Mouse (Mus musculus): ENCODE measurements around the gene 2610028H24Rik.
A peak's percentile ranks its signal among the peaks of the same experiment; 100 is the strongest.

The 2610028H24Rik gene

DNA sequence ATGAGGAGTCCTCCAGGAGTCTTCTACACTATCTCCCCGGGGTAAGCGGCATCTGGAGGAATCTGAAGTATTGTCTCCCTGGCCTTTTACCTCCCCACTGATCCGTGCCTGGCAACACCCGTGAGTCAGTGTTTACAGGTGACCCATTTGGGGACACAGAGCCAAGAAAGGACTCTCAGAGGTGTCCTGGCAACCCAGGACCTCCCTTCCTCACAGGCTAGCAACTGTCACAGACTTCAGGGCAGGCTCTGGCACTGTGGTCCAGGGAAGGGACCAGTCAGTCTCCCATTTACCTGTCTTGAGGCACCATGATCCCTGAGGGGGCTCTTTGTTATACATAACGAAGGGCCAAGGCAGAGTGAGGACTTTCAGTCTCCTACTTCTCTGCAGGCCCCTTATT lies at the start of gene 2610028H24Rik:
Gene 2610028H24Rik, plus strand, starts transcription at position 231 of the 400 bp plus-strand sequence.
- DNase-seq (ENCODE audit: low spot score in 2 of 2) = no peak

DNA sequence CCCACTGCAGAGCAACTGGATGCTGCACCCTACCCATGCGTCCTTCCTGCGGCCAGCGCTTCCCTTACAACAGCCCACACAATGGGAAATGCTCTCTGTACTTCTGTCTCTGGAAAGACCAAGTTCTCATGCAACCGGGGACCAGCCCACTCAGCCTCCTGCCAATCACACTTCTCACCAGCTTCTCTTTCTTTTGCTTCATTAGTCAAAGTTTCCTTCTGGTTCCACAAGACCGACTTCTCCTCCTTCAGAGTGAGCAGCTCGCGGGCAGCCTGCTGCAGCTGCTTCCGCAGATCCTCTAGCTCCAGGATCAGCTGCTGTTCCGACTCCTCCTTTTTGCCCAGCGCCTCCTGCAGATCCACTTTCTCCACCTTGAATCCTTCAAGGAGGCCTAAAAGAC lies 40.4 kb upstream of the 2610028H24Rik start:
- no peak for DNase-seq (ENCODE audit: low spot score in 2 of 2)

DNA sequence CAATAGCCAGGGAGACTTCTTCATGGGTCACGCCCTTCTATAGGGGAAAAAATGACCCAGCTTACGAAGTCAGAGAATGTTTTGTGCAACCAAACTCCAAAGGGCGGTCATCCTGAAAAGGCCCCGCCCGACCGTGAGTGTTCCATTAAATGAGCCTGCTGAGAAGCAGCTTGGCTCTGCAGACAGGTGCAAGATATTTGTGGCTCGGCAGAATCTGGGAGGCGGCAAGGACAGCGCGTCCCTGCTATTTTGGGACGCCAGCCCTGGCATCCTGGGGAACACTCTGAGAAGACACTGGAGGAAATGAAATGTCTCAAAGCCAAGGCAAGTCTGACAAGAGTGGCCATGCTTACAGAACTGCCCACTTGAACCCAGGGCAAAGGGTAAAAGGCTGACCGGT lies 32.1 kb upstream of the 2610028H24Rik start:
- no peak for DNase-seq (ENCODE audit: low spot score in 2 of 2)

DNA sequence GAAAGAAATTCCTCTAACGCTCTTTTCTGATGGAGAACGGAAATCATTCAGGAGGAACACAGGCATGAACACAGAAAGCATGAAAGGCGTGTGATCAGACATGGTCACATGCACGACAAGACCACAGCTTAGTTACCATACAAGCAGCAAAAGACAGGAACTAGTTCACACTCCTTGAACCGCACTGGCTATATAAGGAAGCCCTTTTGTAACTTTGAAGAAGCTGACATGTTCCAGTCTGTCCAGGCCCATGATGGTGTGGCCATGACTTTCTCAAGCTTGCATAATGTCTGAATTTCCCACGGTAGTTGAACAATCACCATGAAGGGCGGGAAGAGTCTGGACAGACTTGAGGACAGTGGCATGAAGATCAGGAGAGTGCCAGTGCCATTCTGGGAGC lies 23.2 kb upstream of the 2610028H24Rik start:
- DNase-seq (ENCODE audit: low spot score in 2 of 2) = no peak

DNA sequence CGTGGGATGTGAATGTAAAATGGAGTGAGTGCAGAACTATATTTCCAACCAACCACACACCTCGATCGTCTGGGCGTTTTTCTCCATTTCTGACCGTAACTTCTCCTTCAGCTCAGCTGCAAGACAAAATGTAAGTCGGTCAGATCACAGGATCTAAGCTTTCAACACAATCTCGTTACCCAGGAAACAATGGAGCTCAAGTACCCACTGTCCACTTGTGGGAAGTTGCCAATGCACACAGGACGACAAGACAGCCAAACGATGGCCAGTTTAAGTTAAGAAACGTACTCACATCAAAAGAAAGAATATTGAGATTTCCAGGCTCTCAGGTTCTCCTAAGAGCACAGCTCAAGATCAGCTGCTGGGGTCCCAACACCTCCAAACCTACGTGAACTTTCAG lies 15.0 kb upstream of the 2610028H24Rik start:
- DNase-seq (ENCODE audit: low spot score in 2 of 2) = no peak

DNA sequence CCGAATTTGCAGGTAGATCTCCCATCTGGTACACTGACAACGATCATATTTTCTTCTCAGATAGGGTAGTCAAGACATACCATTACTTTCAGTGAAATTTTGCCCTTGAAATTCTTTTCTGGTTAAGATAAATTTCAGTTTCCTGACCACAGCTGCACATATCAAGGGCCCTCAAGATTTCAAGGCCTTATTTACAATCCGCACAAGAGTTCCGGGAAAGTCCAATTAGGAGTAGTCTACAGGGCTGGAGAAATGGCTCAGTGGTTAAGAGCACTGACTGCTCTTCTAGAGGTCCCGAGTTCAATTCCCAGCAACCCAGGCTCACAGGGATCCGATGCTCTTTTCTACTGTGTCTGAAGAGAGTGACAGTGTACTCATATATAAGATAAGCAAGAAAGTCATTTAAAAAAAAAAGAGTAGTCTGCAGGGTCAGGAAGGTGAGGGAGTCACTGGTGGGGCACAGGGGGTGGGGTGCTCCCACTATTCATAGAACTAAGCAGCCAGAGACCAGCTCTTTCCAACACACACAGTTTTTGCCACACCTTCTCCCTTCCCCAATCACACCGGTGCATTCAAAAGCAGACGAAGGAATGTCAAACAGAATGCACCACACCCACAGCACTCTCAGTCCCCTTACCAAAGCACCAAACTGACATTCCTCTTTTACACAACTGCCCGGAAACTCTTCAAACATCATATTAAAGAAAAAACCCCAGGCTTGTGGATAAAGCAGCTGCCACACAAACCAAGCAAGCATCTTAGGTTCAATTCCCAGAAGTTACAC lies 9.6 kb upstream of the 2610028H24Rik start:
- no peak for DNase-seq (ENCODE audit: low spot score in 2 of 2)

DNA sequence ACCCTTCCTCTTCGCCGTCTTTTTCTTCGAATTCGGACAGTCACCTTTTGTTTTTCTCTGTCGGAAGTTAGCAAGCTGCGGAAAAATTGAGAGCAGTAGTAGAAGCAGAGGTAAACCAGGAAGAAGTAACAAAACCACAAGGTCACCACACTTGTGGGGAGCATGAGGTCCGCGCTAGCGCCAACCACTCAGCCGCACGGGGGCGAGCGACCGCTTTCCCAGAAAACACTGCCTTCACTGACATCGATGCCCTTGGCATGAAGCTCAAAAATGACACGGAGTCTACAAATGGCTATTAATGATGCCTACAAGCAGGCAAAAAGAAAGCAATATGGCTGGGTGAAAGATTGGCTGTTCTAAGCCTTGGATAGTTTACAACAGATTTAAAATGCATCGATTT lies 8.6 kb upstream of the 2610028H24Rik start, which contains the start of gene AC141477.1:
Gene AC141477.1, minus strand, starts transcription at position 164 of the 400 bp plus-strand sequence.
- no peak for DNase-seq (ENCODE audit: low spot score in 2 of 2)

DNA sequence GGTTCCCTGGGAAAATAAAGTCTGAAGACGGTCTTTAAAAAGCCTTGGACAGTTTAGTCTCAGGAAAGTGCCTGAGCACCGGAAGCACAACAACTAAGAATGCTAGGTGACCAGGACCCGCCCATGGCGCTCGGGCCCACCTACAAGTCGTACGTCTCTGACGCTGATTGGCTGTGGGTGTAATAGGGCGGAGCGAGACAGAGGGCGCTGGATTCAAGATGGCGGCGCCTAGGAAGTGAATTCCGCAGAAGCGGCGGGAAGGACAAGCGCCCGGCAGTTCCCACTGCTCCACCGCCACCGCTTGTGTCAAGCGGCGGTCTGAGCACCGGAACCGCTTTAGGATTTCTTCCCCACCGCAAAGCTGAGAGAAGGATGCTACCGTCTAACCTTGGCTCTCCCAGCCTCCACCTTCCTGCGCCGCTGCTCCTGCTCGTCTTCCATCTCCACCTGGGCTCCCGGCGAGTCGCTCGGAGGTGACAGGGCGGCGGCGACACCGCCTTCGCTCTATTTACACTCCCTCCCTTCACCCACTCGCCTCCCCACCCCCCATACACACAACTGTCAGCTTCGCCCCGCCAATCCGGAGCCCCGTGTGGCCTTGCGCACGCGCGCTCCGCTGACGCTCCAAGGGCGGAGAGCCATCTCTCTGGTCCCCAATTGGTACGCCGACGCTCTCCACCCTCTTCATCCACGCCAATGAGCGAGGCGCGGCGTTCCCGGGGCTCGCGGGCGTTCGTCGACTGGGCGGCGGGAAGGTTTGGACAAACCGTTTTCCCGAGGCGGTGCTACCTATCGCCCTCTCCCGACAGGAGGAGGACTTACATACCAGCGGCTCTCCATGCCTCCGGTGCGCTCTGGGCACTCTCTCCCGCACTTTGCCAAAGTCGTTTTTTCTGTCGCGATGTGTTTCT lies 6.4 kb upstream of the 2610028H24Rik start, which contains the start of gene Pcnt:
Gene Pcnt, minus strand, starts transcription at position 609 of the 911 bp plus-strand sequence.
- DNase-seq (ENCODE audit: low spot score in 2 of 2) = peak; percentile 94

DNA sequence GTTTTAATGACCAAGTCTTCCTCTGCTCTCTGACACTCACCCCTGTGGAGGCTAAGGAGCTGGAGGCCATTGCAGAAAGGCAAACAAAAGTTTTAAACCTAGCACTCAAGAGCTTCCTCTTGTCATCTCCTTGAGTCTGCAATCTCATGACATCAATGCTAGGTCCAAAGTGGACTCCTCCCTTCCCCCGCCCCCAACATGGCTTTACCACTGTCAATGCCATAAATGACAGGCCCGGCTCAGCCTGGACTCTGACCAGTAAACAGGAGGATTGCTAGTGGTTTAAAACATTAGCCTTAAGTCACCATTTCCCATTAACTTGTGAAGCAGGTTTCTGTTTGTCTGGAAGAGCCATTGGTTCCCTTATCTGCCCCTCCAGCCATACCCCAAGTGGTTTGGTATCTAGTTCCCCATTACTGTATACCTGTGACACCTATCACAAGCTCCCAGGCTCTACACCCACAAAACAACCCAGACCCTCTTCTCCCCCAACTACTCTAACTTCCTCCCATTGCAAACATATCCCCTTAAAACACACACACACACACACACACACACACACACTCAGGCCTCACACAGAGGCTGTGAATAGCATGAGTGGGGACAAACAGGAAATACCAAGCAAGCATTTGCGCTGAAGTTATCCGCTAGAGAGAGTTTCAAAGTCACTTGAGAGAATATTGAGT lies 2.7 kb upstream of the 2610028H24Rik start:
- DNase-seq (ENCODE audit: low spot score in 2 of 2) = no peak

DNA sequence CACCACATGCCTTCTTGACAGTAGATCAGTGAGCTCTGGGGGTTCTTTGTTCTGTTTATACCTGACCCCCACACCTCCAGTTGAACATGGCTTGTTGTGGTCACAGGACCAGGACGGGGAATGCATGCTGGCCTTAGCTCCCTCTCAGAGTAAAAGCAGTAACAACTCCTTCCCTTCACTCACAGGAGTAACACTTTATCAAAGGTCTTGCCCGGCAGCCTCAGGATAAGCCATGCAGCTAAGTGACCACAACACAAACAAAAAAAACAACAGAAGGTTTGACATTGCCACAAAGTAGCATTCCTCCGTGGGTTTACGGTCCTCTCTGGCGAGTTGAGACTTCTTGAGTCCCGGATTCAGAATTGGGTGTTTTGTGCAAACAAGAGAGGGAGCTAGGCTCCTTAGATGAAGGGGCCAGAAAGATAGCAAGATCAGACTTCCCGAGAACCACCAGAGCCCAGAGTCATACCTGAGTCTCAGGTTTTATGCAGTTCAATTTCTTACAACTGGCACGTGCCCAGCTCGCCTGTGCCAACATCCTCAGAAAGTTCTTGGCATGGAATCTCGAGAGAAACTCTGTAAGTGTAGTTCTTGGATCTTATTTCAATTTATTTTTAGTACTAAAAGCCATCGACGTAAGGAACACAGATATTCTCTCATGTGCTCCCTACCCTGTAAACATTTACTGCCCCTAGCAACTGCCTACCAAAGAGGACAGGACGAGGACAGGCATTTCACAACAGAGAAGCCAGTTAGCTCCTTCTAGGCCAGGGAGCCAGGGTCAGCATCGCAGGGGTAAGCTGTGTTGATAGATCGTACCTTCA lies 1.3 kb upstream of the 2610028H24Rik start:
- DNase-seq (ENCODE audit: low spot score in 2 of 2) = no peak

DNA sequence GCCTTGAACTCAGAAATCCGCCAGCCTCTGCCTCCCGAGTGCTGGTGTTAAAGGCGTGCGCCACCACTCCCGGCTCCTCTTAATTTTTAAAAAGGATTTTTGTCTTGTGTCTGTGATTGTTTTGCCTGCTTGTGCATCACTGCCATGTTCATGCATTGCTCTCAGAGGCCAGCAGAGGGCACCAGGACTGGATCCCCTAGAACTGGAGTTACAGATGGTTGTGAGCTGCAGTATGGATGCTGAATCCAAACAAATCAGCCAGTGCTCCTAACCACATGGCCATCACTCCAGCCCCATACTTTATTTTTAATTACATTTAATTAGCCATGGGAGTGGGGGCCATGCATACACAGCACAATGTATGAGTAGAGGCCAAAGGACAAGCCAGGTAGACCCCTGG lies 6.4 kb downstream of the 2610028H24Rik start:
- DNase-seq (ENCODE audit: low spot score in 2 of 2) = peak; percentile 13 to 31

DNA sequence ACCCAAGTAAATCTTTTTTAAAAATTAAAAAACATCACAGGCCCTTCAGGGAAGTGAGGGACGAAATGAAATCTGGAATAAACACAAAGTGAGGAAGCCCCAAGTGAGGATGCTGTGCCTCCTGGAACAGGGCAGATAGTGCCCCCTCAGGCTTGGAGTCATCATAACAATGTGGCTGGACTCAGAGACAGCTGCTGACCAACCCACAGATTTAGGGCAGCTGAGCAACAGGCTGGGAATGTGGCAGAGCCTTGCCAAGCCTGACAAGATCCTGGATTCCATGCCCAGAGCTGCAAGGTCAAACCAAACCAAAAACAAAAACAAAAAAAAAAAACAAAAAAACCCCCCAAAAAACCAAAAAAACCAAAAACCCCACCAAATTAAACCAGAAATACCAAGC lies 12.4 kb downstream of the 2610028H24Rik start:
- no peak for DNase-seq (ENCODE audit: low spot score in 2 of 2)

DNA sequence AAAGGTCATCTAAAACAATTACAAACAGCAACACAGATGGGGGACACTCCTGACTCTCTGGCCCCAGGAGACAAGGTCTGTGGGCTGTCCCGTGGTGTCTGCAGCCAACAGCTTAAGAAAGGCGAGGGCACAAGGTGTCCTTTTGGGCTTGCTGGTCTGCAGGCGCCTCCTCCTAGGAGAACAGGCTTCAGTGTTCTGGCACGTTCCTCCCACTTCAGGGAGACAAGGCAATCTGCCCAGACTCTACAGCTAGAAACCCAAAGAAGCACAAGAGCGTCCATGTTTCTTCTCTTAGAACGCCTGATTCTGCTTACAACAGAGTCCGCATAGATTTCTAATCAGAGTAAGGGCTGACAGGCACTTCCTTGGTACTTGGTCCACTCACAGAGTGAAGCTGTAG lies 13.4 kb downstream of the 2610028H24Rik start:
- no peak for DNase-seq (ENCODE audit: low spot score in 2 of 2)

DNA sequence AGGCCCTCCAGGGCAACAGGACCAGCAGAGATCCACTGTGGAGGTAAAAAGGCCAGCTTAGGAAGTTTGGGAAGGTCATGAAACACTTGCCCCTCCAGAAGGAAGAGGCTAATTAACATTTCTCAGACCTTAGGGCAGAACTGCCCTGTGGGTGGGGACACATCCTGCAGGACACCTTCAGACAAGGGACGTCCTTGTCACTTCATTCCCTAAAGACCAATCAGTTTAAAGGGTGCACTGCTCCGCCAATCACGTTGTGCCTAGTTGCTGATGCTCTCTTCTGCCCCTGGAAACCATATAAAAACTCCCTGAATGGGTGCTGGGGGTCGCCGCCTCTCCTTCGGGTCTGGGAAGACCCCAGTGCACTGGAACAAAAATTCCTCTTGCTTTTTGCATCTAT lies 13.8 kb downstream of the 2610028H24Rik start:
- no peak for DNase-seq (ENCODE audit: low spot score in 2 of 2)

DNA sequence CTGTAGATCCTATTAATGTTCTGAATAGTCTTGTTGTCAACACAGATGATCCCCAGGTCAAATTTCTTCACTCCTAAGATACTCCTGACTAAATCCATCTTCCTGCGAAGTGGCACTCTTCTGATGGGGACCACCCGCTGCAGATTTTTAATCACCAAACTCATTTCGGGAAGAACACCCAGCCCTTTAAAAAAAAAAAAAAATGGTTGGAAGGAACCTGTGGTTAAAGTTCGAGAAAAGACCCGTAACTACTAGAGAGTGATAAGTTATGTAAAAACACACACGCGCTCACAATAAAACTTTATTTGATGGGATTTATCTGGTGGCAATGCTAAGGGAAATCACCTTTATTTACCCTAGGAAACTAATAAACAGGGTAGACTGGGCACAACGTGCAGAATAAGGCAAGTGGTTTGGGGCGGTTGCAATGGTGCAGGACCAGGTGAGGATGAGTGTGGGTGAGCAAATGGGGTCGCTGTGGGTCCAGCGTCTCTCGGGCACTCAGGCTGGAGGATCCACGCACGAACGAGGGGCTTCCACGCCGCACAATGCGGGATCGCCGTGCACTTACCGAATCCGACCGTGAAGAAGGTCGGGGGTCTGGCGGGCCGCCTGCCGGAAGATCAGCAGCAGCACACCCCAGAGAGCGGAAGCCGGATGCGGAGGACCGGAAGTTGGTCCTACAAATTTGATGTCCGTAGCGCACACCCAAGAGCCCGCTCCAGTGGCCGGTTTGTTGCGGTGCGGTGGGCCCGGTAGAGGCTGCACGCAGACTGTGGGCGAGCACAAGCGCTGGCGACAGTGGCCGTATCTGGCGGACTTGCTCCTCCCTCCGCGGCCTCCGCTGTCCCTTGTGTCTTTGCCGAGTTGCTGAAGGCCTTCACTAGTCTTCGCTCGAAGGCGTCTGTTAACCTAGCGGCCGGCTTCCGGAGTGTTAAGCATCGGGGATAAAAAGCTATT lies 19.6 kb downstream of the 2610028H24Rik start, which contains the start of the genes Mcm3ap and Ybey:
Gene Mcm3ap, plus strand, starts transcription at position 725 of the 960 bp plus-strand sequence.
Gene Ybey, minus strand, starts transcription at position 912 of the 960 bp plus-strand sequence.
- DNase-seq (ENCODE audit: low spot score in 2 of 2) = peak; percentile 81 to 88

DNA sequence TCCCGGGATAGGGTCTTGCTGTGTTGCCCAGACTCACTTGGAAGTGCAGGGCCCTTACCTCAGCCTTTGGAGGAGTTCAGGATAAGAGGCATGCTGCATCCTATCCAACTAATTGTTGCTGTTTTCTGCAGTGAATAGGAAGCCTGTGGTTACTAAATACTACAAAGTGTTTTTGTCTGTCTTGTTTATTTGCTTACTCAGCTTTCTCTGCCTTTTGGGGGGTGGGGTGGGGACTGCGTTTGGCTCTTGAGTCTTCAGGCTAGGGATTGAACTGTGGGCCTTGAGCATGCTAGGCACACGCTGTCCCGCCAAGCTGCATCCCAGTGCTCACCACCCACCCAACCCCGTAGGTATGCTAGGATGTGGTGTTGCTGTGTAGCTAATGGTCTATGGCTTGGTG lies 24.9 kb downstream of the 2610028H24Rik start:
- DNase-seq (ENCODE audit: low spot score in 2 of 2) = no peak

DNA sequence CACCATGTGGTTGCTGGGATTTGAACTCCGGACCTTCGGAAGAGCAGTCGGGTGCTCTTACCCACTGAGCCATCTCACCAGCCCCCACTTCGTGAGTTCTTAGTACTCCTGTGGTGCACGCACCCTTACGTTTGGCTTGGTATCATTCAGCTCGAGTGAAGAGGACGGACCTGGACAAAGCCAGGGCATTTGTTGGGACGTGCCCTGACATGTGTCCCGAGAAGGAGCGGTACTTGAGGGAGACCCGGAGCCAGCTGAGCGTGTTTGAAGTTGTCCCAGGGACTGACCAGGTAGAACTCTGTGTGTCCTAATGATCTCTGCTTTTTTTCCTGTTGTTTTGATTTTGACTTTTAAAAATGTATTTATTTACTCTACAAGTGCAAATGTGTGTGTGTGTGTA lies 32.0 kb downstream of the 2610028H24Rik start:
- DNase-seq (ENCODE audit: low spot score in 2 of 2) = no peak

DNA sequence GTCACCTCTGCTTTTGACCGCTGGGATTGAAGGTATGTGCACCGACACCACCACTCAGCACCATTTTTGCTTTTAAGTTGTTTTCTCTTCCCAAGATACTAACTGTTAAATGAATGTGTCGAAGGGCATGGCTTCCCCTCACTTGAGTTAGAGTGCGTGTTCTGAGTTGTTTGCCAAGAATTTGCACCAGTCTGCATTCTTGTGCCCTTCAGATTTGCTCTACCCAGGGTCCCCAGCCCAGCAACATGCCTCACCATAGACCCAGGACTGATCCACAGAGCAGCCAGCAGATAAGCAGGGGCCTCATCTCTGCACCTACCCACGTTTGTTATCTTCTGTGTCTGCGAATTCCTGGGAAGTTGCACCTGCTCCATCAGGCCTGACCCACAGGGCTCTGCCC lies 32.6 kb downstream of the 2610028H24Rik start:
- DNase-seq (ENCODE audit: low spot score in 2 of 2) = no peak

DNA sequence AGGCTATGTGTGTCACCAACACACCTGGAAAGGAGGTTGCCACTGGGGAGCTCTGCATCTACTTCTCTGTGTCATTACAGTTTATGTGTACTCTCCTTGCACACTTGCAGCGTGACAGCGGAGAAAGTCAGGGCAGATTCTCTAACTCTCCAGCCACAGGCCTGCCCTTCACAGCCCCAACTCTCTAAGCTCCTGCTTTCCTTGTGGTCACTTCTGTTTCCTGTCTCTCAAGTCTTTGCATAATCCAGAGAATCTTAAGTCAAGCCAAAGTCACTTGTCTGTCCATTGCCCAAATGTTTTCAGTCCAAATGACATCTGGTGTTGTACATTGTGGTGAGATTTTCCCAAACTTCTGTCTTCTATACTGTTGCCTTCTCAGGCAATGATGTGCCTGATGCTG lies 37.4 kb downstream of the 2610028H24Rik start:
- no peak for DNase-seq (ENCODE audit: low spot score in 2 of 2)

DNA sequence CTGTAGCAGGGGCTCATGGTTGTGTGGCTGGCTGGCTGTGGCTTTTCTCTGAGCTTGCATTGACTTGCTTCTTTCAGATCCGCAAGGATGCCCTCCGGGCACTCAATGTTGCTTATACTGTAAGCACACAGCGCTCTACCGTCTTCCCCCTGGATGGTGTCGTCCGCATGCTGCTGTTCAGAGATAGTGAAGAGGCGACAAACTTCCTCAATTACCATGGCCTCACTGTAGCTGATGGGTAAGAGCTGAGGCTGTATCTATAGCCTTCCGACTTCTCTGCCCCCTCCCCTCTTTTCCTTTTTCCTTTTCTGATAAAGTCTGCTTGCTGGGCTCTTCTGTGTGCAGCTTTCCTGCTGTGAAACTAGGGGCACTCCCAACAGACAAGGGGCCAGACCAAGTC lies 39.4 kb downstream of the 2610028H24Rik start:
- no peak for DNase-seq (ENCODE audit: low spot score in 2 of 2)
